8 mouse cellular contexts compared by ENCODE assay signal in genomic region chr5:32862469-32863132, GRCm38 (mm10). TPM values are rescaled to one million over a fixed set of nuclear protein-coding genes. Genes with fewer than 3 reads are reported as not detected.
DNase-seq lines count a peak whose midpoint lies in the region; ATAC-seq and TF ChIP-seq lines count a peak whose summit lies in the region.

No protein-coding gene starts in this region.

- no peak for ATAC-seq in hindbrain, embryonic 14.5 days (ENCODE audit: low FRiP score)
- ATAC-seq in liver, embryonic 13.5 days (ENCODE audit: low read depth): no peak

- H3K27me3 ChIP-seq in hindbrain, embryonic 14.5 days (ENCODE audit: control insufficient read depth, insufficient read depth, low read length): no peaks in the 10 kb centered on the region
- no peaks in the 10 kb centered on the region for H3K27me3 ChIP-seq in liver, embryonic 13.5 days

- H3K9ac ChIP-seq in hindbrain, embryonic 14.5 days: no peak overlapping the region
- H3K9ac ChIP-seq in liver, embryonic 13.5 days: peak overlapping the region; percentile 72; the same call in 1 of the 2 replicates

- peak; percentile 27 for DNase-seq in adrenal gland, adult 2 months
- DNase-seq in adrenal gland, postnatal 25 days: no peak
- peak; percentile 27 for DNase-seq in 3134 (ENCODE audit: extremely low read depth, insufficient read length, low spot score)
- DNase-seq in hindbrain, embryonic 14.5 days (ENCODE audit: low spot score): no peak
- no peak for DNase-seq in liver, embryonic 13.5 days
- DNase-seq in frontal cortex, postnatal 25 days (ENCODE audit: low spot score in 2 of 2): no peak
- no peak for DNase-seq in left cerebral cortex, adult 2 months (ENCODE audit: extremely low spot score in 1 of 2, low spot score in 2 of 2)
- no peak for DNase-seq in thymus, postnatal 0 days (ENCODE audit: low spot score)

- H3K4me1 ChIP-seq in hindbrain, embryonic 14.5 days (replicated peaks; ENCODE audit: control insufficient read depth, insufficient read depth, low read length): no peaks in the 10 kb centered on the region
- peaks cover 31% of the 10 kb centered on the region for H3K4me1 ChIP-seq in liver, embryonic 13.5 days (replicated peaks)

- no peak for TF ChIP-seq CTCF in left cerebral cortex, adult 2 months (IDR thresholded peaks at IDR 0.05)

- H3K4me2 ChIP-seq in hindbrain, embryonic 14.5 days (replicated peaks): peak overlapping the region; percentile 59
- H3K4me2 ChIP-seq in liver, embryonic 13.5 days: peak overlapping the region; percentile 91

- H3K4me3 ChIP-seq in hindbrain, embryonic 14.5 days (replicated peaks; ENCODE audit: low read length): no peak overlapping the region; the same call in 1 of the 2 replicates
- H3K4me3 ChIP-seq in liver, embryonic 13.5 days (replicated peaks): peak overlapping the region; percentile 88
- no peak overlapping the region; the same call in none of the 2 replicates for H3K4me3 ChIP-seq in left cerebral cortex, adult 2 months

- H3K36me3 ChIP-seq in hindbrain, embryonic 14.5 days (replicated peaks; ENCODE audit: control insufficient read depth, insufficient read depth): peaks cover 7% of the 10 kb centered on the region
- peaks cover under 1% of the 10 kb centered on the region; the same call in 1 of the 2 replicates for H3K36me3 ChIP-seq in liver, embryonic 13.5 days

- H3K9me3 ChIP-seq in hindbrain, embryonic 14.5 days (ENCODE audit: control insufficient read depth, low read length): no peaks in the 10 kb centered on the region
- H3K9me3 ChIP-seq in liver, embryonic 13.5 days (replicated peaks): no peaks in the 10 kb centered on the region

- intact Hi-C loops in left cerebral cortex, adult 2 months (cut with DNase I): loop anchor here (5.0 kb wide), 2 partner anchors 150 to 170 kb away; no protein-coding TSS in a partner anchor

- no peak overlapping the region for H3K27ac ChIP-seq in hindbrain, embryonic 14.5 days
- peak overlapping the region; percentile 88 for H3K27ac ChIP-seq in liver, embryonic 13.5 days
- no peak overlapping the region for H3K27ac ChIP-seq in left cerebral cortex, adult 2 months

- WGBS in hindbrain, embryonic 14.5 days: 71% methylated on average over 6 of the region's 6 CpGs
- WGBS in liver, embryonic 13.5 days (ENCODE audit: insufficient replicate concordance): 61% methylated on average over 6 of the region's 6 CpGs

RNA-seq across cellular contexts. Expression of gene Depdc5, which starts 0.9 kb away (rescaled TPM):
- 10 to 100 TPM; 28.6 to 33.3 TPM for total RNA-seq in adrenal gland, adult 2 months (2021)
- 8.0 and 8.6 TPM in 2 replicates for polyA plus RNA-seq in adrenal gland, adult 2 months (2012; rRNA removed)
- total RNA-seq in adrenal gland, postnatal 25 days (2021): 41.9 and 51.4 TPM in 2 replicates
- 27.2 and 27.7 TPM in 2 replicates for polyA plus RNA-seq in hindbrain, embryonic 14.5 days (2014; fragmentation: Nextera tagmentation; extraction: Ambion mirVana)
- polyA plus RNA-seq in liver, embryonic 13.5 days (2015; fragmentation: Nextera tagmentation; extraction: Ambion mirVana): 7.4 and 9.7 TPM in 2 replicates
- total RNA-seq in left cerebral cortex, adult 2 months (2021): 10 to 100 TPM; 67.7 to 69.6 TPM
- polyA plus RNA-seq in thymus, postnatal 0 days (2015; fragmentation: Nextera tagmentation; extraction: Ambion mirVana): 13.8 and 15.3 TPM in 2 replicates

RNA-seq across cellular contexts. Expression of gene Prr14l, which starts 8.5 kb away (rescaled TPM):
- total RNA-seq in adrenal gland, adult 2 months (2021): 10 to 100 TPM; 25.1 to 45.6 TPM
- polyA plus RNA-seq in adrenal gland, adult 2 months (2012; rRNA removed): 10.6 and 15.1 TPM in 2 replicates
- total RNA-seq in adrenal gland, postnatal 25 days (2021): 36.3 and 44.4 TPM in 2 replicates
- polyA plus RNA-seq in hindbrain, embryonic 14.5 days (2014; fragmentation: Nextera tagmentation; extraction: Ambion mirVana): 9.9 and 14.9 TPM in 2 replicates
- 7.7 and 8.6 TPM in 2 replicates for polyA plus RNA-seq in liver, embryonic 13.5 days (2015; fragmentation: Nextera tagmentation; extraction: Ambion mirVana)
- 10 to 100 TPM; 38.1 to 42.0 TPM for total RNA-seq in left cerebral cortex, adult 2 months (2021)
- 13.0 and 22.1 TPM in 2 replicates for polyA plus RNA-seq in thymus, postnatal 0 days (2015; fragmentation: Nextera tagmentation; extraction: Ambion mirVana)

RNA-seq across cellular contexts. Expression of gene Gm20671, which starts 35.7 kb away (rescaled TPM):
- total RNA-seq in adrenal gland, adult 2 months (2021): 1 to 10 TPM in 1 of 2 experiments, not detected in 1; 5.2 TPM
- 11.5 and 14.2 TPM in 2 replicates for polyA plus RNA-seq in adrenal gland, adult 2 months (2012; rRNA removed)
- not detected in 2 replicates for total RNA-seq in adrenal gland, postnatal 25 days (2021)
- not detected in 2 replicates for polyA plus RNA-seq in hindbrain, embryonic 14.5 days (2014; fragmentation: Nextera tagmentation; extraction: Ambion mirVana)
- not detected in 2 replicates for polyA plus RNA-seq in liver, embryonic 13.5 days (2015; fragmentation: Nextera tagmentation; extraction: Ambion mirVana)
- not detected for total RNA-seq in left cerebral cortex, adult 2 months (2021)
- not detected in 2 replicates for polyA plus RNA-seq in thymus, postnatal 0 days (2015; fragmentation: Nextera tagmentation; extraction: Ambion mirVana)

Comparison
In these comparisons a context has a peak if more than half of its experiments do, and no peak if none do; other contexts are left out.
1. DNase-seq: peak in adrenal gland, adult 2 months (single experiment) and 3134 (single experiment); none in adrenal gland, postnatal 25 days (single experiment), hindbrain, embryonic 14.5 days (single experiment), liver, embryonic 13.5 days (single experiment), frontal cortex, postnatal 25 days (0 of 2), left cerebral cortex, adult 2 months (0 of 2) and thymus, postnatal 0 days (single experiment).
2. RNA of gene Gm20671, which starts 35.7 kb away (polyA plus RNA-seq): 11.5 to 14.2 TPM in adrenal gland, adult 2 months; not detected in hindbrain, embryonic 14.5 days, not detected in liver, embryonic 13.5 days and not detected in thymus, postnatal 0 days; every median in the first group is over 10 times any median in the second.